Mouse (Mus musculus) thymus, postnatal 0 days (tissue): ENCODE measurements at regions not wholly inside any gene's neighbourhood (a gene's known extent, or its start where the extent isn't known, plus 50 kb on each side); places are given as distances from the start of the nearest gene placed in this dataset.
A peak's percentile ranks its signal among the peaks of the same experiment; 100 is the strongest.

Experiments
- DNase-seq: peaks from one replicate; pipeline ENCODE4 v3.0.0-alpha.2; 2015; ENCODE audit warnings: low spot score

DNA sequence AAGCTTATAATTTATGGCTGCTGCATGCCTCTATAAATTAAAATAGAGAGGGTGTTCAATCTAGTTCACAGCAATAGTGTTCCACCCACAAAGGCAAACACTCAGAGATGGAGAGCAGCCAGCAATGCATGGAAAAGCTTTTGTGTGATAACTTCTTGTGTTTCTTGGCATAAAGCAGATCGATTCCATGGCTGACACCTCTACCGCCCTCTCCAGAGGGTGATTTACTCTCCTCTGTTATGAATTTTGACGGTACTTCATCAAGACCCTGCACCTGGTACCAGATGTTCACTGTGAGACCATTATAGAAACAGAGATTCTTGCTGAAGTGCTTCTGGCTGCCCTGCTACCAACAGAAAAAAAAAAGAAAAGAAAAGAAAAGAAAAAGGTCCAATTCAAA is 54.1 kb upstream of the Btc start:
- no peak for DNase-seq

DNA sequence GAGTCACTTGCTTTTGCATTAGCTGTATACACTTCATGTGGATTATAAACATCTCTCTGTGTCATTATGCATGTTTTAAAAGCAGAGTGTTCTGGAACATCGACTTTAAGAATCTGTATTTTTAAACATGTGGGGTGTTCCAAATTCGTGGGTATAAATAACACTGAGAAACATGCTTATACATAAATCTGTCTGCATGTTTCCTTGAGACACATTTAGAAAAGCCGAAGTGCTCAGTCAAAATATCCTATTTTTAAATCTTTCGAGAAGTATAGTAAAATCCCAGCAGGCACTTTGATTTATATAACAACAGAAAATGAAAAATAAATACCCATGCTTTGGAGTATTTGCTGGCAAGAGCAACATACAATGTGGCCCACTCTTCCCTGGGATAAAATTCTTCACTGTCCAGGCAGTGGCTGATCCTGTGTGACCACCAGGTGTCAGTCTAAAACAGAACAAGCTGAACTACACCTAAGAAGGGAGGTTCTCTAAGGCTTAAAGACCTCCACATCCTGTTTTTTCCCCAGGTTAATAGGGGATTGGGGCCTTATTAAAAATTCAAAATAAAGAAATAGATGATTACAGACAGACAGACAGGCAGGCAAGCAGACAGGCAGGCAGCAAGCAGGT is 52.4 kb upstream of the Parm1 start:
- DNase-seq: peak; percentile 42
